ENCODE assay signal across 15 mouse cellular contexts in genomic region chr12:117727481-117728177, GRCm38 (mm10).
A peak's percentile ranks its signal among the peaks of the same experiment; 100 is the strongest.
DNase-seq lines count a peak whose midpoint lies in the region; ATAC-seq and TF ChIP-seq lines count a peak whose summit lies in the region.
"Had no signal": no experiment of that assay in that cellular context is flagged by ENCODE, and none has a peak within 500 bp of the region (broad histone marks: within the 10 kb centered on the region; RNA-seq: fewer than 3 reads in every experiment).

No protein-coding gene starts in this region.

- H3K4me3 ChIP-seq in forebrain, embryonic 14.5 days (ENCODE audit: low read depth, low read length): no peak overlapping the region
- no peak overlapping the region for H3K4me3 ChIP-seq in forebrain, embryonic 11.5 days (ENCODE audit: low read depth, low read length)
- H3K4me3 ChIP-seq in liver, adult 2 months (ENCODE audit: insufficient read depth, low read depth, low read length): no peak overlapping the region
- H3K4me3 ChIP-seq in liver, embryonic 11.5 days (ENCODE audit: low read depth, low read length): no peak overlapping the region
- H3K4me3 ChIP-seq in midbrain, embryonic 13.5 days (replicated peaks): no peak overlapping the region
- H3K4me3 ChIP-seq: erythroblast, embryonic 14.5 days; liver, embryonic 12.5 days; lung, embryonic 15.5 days; myocyte had no signal

- H3K9me3 ChIP-seq in forebrain, embryonic 14.5 days (replicated peaks; ENCODE audit: control insufficient read depth, low read length): no peaks in the 10 kb centered on the region
- H3K9me3 ChIP-seq in forebrain, embryonic 11.5 days (ENCODE audit: control insufficient read depth, low read length): no peaks in the 10 kb centered on the region
- no peaks in the 10 kb centered on the region for H3K9me3 ChIP-seq in liver, embryonic 11.5 days (ENCODE audit: control insufficient read depth, low read length)
- no peaks in the 10 kb centered on the region for H3K9me3 ChIP-seq in midbrain, embryonic 13.5 days
- H3K9me3 ChIP-seq: heart, embryonic 10.5 days; liver, embryonic 12.5 days; lung, embryonic 15.5 days had no signal

- H3K36me3 ChIP-seq in forebrain, embryonic 14.5 days (ENCODE audit: control insufficient read depth, insufficient read depth, low read length): peaks cover 11% of the 10 kb centered on the region; the same call in 1 of the 2 replicates
- no peaks in the 10 kb centered on the region for H3K36me3 ChIP-seq in forebrain, embryonic 11.5 days (ENCODE audit: control insufficient read depth, insufficient read depth, low read length)
- H3K36me3 ChIP-seq in liver, adult 2 months (ENCODE audit: control insufficient read depth, insufficient read depth, low read length): peaks cover 2% of the 10 kb centered on the region; the same call in 1 of the 2 replicates
- H3K36me3 ChIP-seq in liver, embryonic 11.5 days (ENCODE audit: control insufficient read depth, insufficient read depth, low read length): 0 out of 2 replicates have a peak, but pooled peaks cover 3% of the 10 kb centered on the region
- peaks cover 36% of the 10 kb centered on the region for H3K36me3 ChIP-seq in midbrain, embryonic 13.5 days
- H3K36me3 ChIP-seq: liver, embryonic 12.5 days had no signal

- intact Hi-C loops in left cerebral cortex, postnatal 14 days (cut with DNase I): no loop called here

- H3K27me3 ChIP-seq in forebrain, embryonic 14.5 days (replicated peaks; ENCODE audit: control insufficient read depth, insufficient read depth, low read length): no peaks in the 10 kb centered on the region
- no peaks in the 10 kb centered on the region; the same call in 1 of the 2 replicates for H3K27me3 ChIP-seq in forebrain, embryonic 11.5 days (ENCODE audit: control insufficient read depth, insufficient read depth, low read length)
- no peaks in the 10 kb centered on the region for H3K27me3 ChIP-seq in liver, adult 2 months (ENCODE audit: control insufficient read depth, insufficient read depth, low read length)
- no peaks in the 10 kb centered on the region for H3K27me3 ChIP-seq in liver, embryonic 11.5 days (replicated peaks; ENCODE audit: control insufficient read depth, insufficient read depth, low read length)
- no peaks in the 10 kb centered on the region for H3K27me3 ChIP-seq in midbrain, embryonic 13.5 days
- H3K27me3 ChIP-seq: liver, embryonic 12.5 days; lung, embryonic 15.5 days had no signal

- no peak overlapping the region for H3K9ac ChIP-seq in forebrain, embryonic 14.5 days (ENCODE audit: low read length)
- no peak overlapping the region for H3K9ac ChIP-seq in forebrain, embryonic 11.5 days (ENCODE audit: low read length)
- no peak overlapping the region for H3K9ac ChIP-seq in liver, adult 2 months (ENCODE audit: low read depth, low read length)
- no peak overlapping the region for H3K9ac ChIP-seq in liver, embryonic 11.5 days (ENCODE audit: low read depth, low read length)
- no peak overlapping the region for H3K9ac ChIP-seq in midbrain, embryonic 13.5 days (replicated peaks)
- H3K9ac ChIP-seq: liver, embryonic 12.5 days; lung, embryonic 15.5 days had no signal

- 89% methylated on average over 8 of the region's 8 CpGs for WGBS in forebrain, embryonic 14.5 days
- 90% methylated on average over 8 of the region's 8 CpGs for WGBS in forebrain, embryonic 11.5 days
- WGBS in liver, adult 2 months: 79% methylated on average over 8 of the region's 8 CpGs
- 83% methylated on average over 8 of the region's 8 CpGs for WGBS in liver, embryonic 11.5 days
- WGBS in midbrain, embryonic 13.5 days: 79% methylated on average over 8 of the region's 8 CpGs

- H3K4me1 ChIP-seq in forebrain, embryonic 14.5 days (ENCODE audit: control insufficient read depth, insufficient read depth, low read length): no peaks in the 10 kb centered on the region
- no peaks in the 10 kb centered on the region for H3K4me1 ChIP-seq in forebrain, embryonic 11.5 days (replicated peaks; ENCODE audit: control insufficient read depth, insufficient read depth, low read length)
- peaks cover 13% of the 10 kb centered on the region; the same call in 1 of the 2 replicates for H3K4me1 ChIP-seq in liver, adult 2 months (ENCODE audit: control insufficient read depth, insufficient read depth, low read length)
- no peaks in the 10 kb centered on the region for H3K4me1 ChIP-seq in liver, embryonic 11.5 days (replicated peaks; ENCODE audit: control insufficient read depth, insufficient read depth, low read length)
- peaks cover 17% of the 10 kb centered on the region for H3K4me1 ChIP-seq in midbrain, embryonic 13.5 days (replicated peaks)
- H3K4me1 ChIP-seq: liver, embryonic 12.5 days; lung, embryonic 15.5 days had no signal

- TF ChIP-seq CTCF in liver, adult 2 months (IDR thresholded peaks at IDR 0.05; ENCODE audit: low read depth, low read length): no peak

- no peak overlapping the region for H3K4me2 ChIP-seq in forebrain, embryonic 14.5 days (ENCODE audit: low read length)
- H3K4me2 ChIP-seq in forebrain, embryonic 11.5 days (ENCODE audit: low read depth, low read length, severe bottlenecking): no peak overlapping the region
- no peak overlapping the region for H3K4me2 ChIP-seq in liver, embryonic 11.5 days
- H3K4me2 ChIP-seq in midbrain, embryonic 13.5 days (replicated peaks): no peak overlapping the region
- H3K4me2 ChIP-seq: liver, embryonic 12.5 days; lung, embryonic 15.5 days had no signal

- ATAC-seq in forebrain, embryonic 14.5 days: peak; percentile 49
- no peak for ATAC-seq in forebrain, embryonic 11.5 days (replicated peaks; ENCODE audit: low FRiP score)
- ATAC-seq in liver, embryonic 11.5 days (replicated peaks; ENCODE audit: low FRiP score): no peak
- 0 out of 2 replicates have a peak, but pooled peaks have one; percentile 26 for ATAC-seq in midbrain, embryonic 13.5 days
- ATAC-seq: liver, embryonic 12.5 days had no signal

- DNase-seq in forebrain, embryonic 14.5 days (ENCODE audit: low spot score): no peak
- no peak for DNase-seq in forebrain, embryonic 11.5 days (ENCODE audit: low spot score)
- DNase-seq in liver, adult 2 months (ENCODE audit: extremely low read depth, low read depth, low spot score): peak; percentile 13
- no peak for DNase-seq in liver, embryonic 11.5 days (ENCODE audit: low spot score)
- DNase-seq in Muller cell, postnatal 12 days (ENCODE audit: inconsistent ontology term): peak; percentile 25
- no peak for DNase-seq in left cerebral cortex, postnatal 14 days (ENCODE audit: low spot score in 2 of 2)
- DNase-seq in thymus, postnatal 0 days (ENCODE audit: low spot score): no peak
- DNase-seq: B cell, adult 2 months; right cerebral cortex, postnatal 4 days had no signal

- no peaks in the 10 kb centered on the region for H3K79me2 ChIP-seq in liver, adult 2 months (ENCODE audit: control insufficient read depth, insufficient read depth, low read length)

- no peak overlapping the region for H3K27ac ChIP-seq in forebrain, embryonic 14.5 days (ENCODE audit: low read depth, low read length)
- no peak overlapping the region for H3K27ac ChIP-seq in forebrain, embryonic 11.5 days (ENCODE audit: low read depth, low read length)
- no peak overlapping the region for H3K27ac ChIP-seq in liver, adult 2 months (replicated peaks; ENCODE audit: insufficient read depth, low read depth, low read length)
- H3K27ac ChIP-seq in liver, embryonic 11.5 days (ENCODE audit: low read depth, low read length): no peak overlapping the region
- peak overlapping the region; percentile 65 for H3K27ac ChIP-seq in midbrain, embryonic 13.5 days
- H3K27ac ChIP-seq: lung, embryonic 15.5 days had no signal

- no peak for TF ChIP-seq POLR2A in liver, adult 2 months (IDR thresholded peaks at IDR 0.05; ENCODE audit: extremely low read depth, insufficient read depth, low read length)

Comparison
In these comparisons a context has a peak if more than half of its experiments do, and no peak if none do; other contexts are left out.
1. ATAC-seq: peak in forebrain, embryonic 14.5 days (single experiment) and midbrain, embryonic 13.5 days (single experiment); none in forebrain, embryonic 11.5 days (single experiment) and liver, embryonic 11.5 days (single experiment).
2. DNase-seq: peak in liver, adult 2 months (single experiment) and Muller cell, postnatal 12 days (single experiment); none in forebrain, embryonic 14.5 days (single experiment), forebrain, embryonic 11.5 days (single experiment), liver, embryonic 11.5 days (single experiment), left cerebral cortex, postnatal 14 days (0 of 2) and thymus, postnatal 0 days (single experiment).